Mouse (Mus musculus): Measurements from ENCODE around the gene Ogfr. TPM values are rescaled to one million over a fixed set of nuclear protein-coding genes. Genes with fewer than 3 reads are reported as not detected.

Ogfr gene
- polyA plus RNA-seq, 1 experiment, result 56.6 TPM

DNA sequence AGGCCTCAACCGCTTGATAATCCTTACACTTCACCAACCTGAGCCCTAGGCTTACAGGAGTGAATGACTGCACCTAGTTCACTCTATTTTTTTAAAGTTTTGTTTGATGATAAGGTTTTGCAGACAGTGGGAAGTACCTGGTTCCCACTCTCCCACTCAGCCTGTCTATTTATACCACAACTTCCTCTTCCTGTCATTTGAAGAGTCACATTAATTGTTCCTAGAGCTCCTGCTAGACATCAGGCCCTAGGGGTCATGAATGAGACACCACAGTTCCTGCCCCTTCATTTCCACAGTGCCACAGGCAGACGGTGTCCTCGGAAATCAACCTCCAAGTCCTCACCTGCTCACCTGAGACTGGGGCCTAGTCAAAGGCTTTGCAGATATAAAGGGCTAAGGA is 32.6 kb upstream of the Ogfr start:
- TF ChIP-seq EP300 (IDR thresholded peaks at IDR 0.05; ENCODE audit: insufficient read depth, low read depth, low read length) (no peak), CTCF (IDR thresholded peaks at IDR 0.05; ENCODE audit: low read depth, low read length) (no peak), POLR2A (IDR thresholded peaks at IDR 0.05; ENCODE audit: insufficient read depth, low read length) (no peak)
- no peak overlapping the region for H3K27ac ChIP-seq (ENCODE audit: insufficient read depth, low read length)
- H3K36me3 ChIP-seq (ENCODE audit: control insufficient read depth, insufficient read depth, low read length, poor library complexity, severe bottlenecking), result no peaks in the 10 kb centered on the region
- H3K4me1 ChIP-seq (ENCODE audit: control insufficient read depth, insufficient read depth, low read length), result no peaks in the 10 kb centered on the region
- no peaks in the 10 kb centered on the region for H3K27me3 ChIP-seq (ENCODE audit: control insufficient read depth, insufficient read depth, low read length, poor library complexity, severe bottlenecking)
- no peak overlapping the region for H3K4me3 ChIP-seq (ENCODE audit: low read depth, low read length)
- H3K9me3 ChIP-seq (replicated peaks; ENCODE audit: control insufficient read depth, insufficient read depth, low read length, poor library complexity, severe bottlenecking), result no peaks in the 10 kb centered on the region
- H3K9ac ChIP-seq (ENCODE audit: low read depth, poor library complexity, severe bottlenecking), result no peak overlapping the region

- no peak overlapping the region for H3K4me3 ChIP-seq (ENCODE audit: low read depth, low read length)
- no peaks in the 10 kb centered on the region for H3K27me3 ChIP-seq (ENCODE audit: control insufficient read depth, insufficient read depth, low read length, poor library complexity, severe bottlenecking)
- H3K9ac ChIP-seq (ENCODE audit: low read depth, poor library complexity, severe bottlenecking), result no peak overlapping the region
- no peaks in the 10 kb centered on the region for H3K9me3 ChIP-seq (replicated peaks; ENCODE audit: control insufficient read depth, insufficient read depth, low read length, poor library complexity, severe bottlenecking)
- TF ChIP-seq EP300 (IDR thresholded peaks at IDR 0.05; ENCODE audit: insufficient read depth, low read depth, low read length) (no peak), CTCF (IDR thresholded peaks at IDR 0.05; ENCODE audit: low read depth, low read length) (peak; percentile 77)
- H3K36me3 ChIP-seq (ENCODE audit: control insufficient read depth, insufficient read depth, low read length, poor library complexity, severe bottlenecking), result no peaks in the 10 kb centered on the region
- H3K27ac ChIP-seq (ENCODE audit: insufficient read depth, low read length), result no peak overlapping the region
- no peaks in the 10 kb centered on the region for H3K4me1 ChIP-seq (ENCODE audit: control insufficient read depth, insufficient read depth, low read length)
Observed at GRCm38 (mm10) chr2:180560245-180560644, 28.8 kb upstream of the Ogfr start.

DNA sequence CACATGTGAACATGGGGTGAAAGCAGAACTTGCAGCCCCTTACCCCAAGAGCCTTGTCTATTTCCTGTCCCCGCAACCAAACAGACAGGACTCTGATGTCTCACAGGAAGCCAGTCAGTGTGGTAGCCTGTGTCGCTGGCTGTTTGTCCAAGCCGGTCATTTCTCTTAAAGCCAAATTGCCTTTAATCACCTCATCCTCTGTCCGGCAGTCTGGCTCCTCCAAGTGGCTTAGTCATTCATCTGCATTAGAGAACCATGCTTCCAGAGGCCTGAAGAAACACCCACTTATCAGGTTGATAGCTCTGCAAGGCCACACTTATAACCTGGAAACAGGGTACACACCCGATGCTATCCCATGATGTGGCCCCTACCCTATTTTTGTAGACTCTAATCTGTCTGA is 26.9 kb upstream of the Ogfr start:
- no peaks in the 10 kb centered on the region for H3K36me3 ChIP-seq (ENCODE audit: control insufficient read depth, insufficient read depth, low read length, poor library complexity, severe bottlenecking)
- no peaks in the 10 kb centered on the region for H3K9me3 ChIP-seq (replicated peaks; ENCODE audit: control insufficient read depth, insufficient read depth, low read length, poor library complexity, severe bottlenecking)
- H3K4me1 ChIP-seq (ENCODE audit: control insufficient read depth, insufficient read depth, low read length), result no peaks in the 10 kb centered on the region
- H3K27me3 ChIP-seq (ENCODE audit: control insufficient read depth, insufficient read depth, low read length, poor library complexity, severe bottlenecking), result no peaks in the 10 kb centered on the region
- H3K9ac ChIP-seq (ENCODE audit: low read depth, poor library complexity, severe bottlenecking), result no peak overlapping the region
- TF ChIP-seq EP300 (IDR thresholded peaks at IDR 0.05; ENCODE audit: insufficient read depth, low read depth, low read length) (no peak), POLR2A (IDR thresholded peaks at IDR 0.05; ENCODE audit: insufficient read depth, low read length) (no peak), CTCF (IDR thresholded peaks at IDR 0.05; ENCODE audit: low read depth, low read length) (no peak)
- H3K4me3 ChIP-seq (ENCODE audit: low read depth, low read length), result no peak overlapping the region
- no peak overlapping the region for H3K27ac ChIP-seq (ENCODE audit: insufficient read depth, low read length)

- no peak overlapping the region for H3K9ac ChIP-seq (ENCODE audit: low read depth, poor library complexity, severe bottlenecking)
- TF ChIP-seq CTCF (IDR thresholded peaks at IDR 0.05; ENCODE audit: low read depth, low read length) (no peak), POLR2A (IDR thresholded peaks at IDR 0.05; ENCODE audit: insufficient read depth, low read length) (no peak), EP300 (IDR thresholded peaks at IDR 0.05; ENCODE audit: insufficient read depth, low read depth, low read length) (no peak)
Observed at GRCm38 (mm10) chr2:180563296-180563695, 25.7 kb upstream of the Ogfr start.

GRCm38 (mm10) chr2:180563841-180564240 is 25.2 kb upstream of the Ogfr start:
- Histone ChIP-seq H3K36me3 (ENCODE audit: control insufficient read depth, insufficient read depth, low read length, poor library complexity, severe bottlenecking) (no peaks in the 10 kb centered on the region), H3K27me3 (ENCODE audit: control insufficient read depth, insufficient read depth, low read length, poor library complexity, severe bottlenecking) (no peaks in the 10 kb centered on the region; the same call in 1 of the 2 replicates), H3K4me1 (ENCODE audit: control insufficient read depth, insufficient read depth, low read length) (no peaks in the 10 kb centered on the region), H3K27ac (ENCODE audit: insufficient read depth, low read length) (no peak overlapping the region), H3K4me3 (ENCODE audit: low read depth, low read length) (no peak overlapping the region), H3K9me3 (replicated peaks; ENCODE audit: control insufficient read depth, insufficient read depth, low read length, poor library complexity, severe bottlenecking) (no peaks in the 10 kb centered on the region), H3K9ac (ENCODE audit: low read depth, poor library complexity, severe bottlenecking) (no peak overlapping the region)
- no peak for TF ChIP-seq EP300 (IDR thresholded peaks at IDR 0.05; ENCODE audit: insufficient read depth, low read depth, low read length)
- no peak for TF ChIP-seq POLR2A (IDR thresholded peaks at IDR 0.05; ENCODE audit: insufficient read depth, low read length)
- no peak for TF ChIP-seq CTCF (IDR thresholded peaks at IDR 0.05; ENCODE audit: low read depth, low read length)

More at GRCm38 (mm10) chr2:180563296-180563695, 25.7 kb upstream of the Ogfr start:
- no peaks in the 10 kb centered on the region for H3K36me3 ChIP-seq (ENCODE audit: control insufficient read depth, insufficient read depth, low read length, poor library complexity, severe bottlenecking)
- no peak overlapping the region for H3K27ac ChIP-seq (ENCODE audit: insufficient read depth, low read length)
- H3K27me3 ChIP-seq (ENCODE audit: control insufficient read depth, insufficient read depth, low read length, poor library complexity, severe bottlenecking), result no peaks in the 10 kb centered on the region
- no peaks in the 10 kb centered on the region for H3K4me1 ChIP-seq (ENCODE audit: control insufficient read depth, insufficient read depth, low read length)
- H3K4me3 ChIP-seq (ENCODE audit: low read depth, low read length), result no peak overlapping the region
- H3K9me3 ChIP-seq (replicated peaks; ENCODE audit: control insufficient read depth, insufficient read depth, low read length, poor library complexity, severe bottlenecking), result no peaks in the 10 kb centered on the region

DNA sequence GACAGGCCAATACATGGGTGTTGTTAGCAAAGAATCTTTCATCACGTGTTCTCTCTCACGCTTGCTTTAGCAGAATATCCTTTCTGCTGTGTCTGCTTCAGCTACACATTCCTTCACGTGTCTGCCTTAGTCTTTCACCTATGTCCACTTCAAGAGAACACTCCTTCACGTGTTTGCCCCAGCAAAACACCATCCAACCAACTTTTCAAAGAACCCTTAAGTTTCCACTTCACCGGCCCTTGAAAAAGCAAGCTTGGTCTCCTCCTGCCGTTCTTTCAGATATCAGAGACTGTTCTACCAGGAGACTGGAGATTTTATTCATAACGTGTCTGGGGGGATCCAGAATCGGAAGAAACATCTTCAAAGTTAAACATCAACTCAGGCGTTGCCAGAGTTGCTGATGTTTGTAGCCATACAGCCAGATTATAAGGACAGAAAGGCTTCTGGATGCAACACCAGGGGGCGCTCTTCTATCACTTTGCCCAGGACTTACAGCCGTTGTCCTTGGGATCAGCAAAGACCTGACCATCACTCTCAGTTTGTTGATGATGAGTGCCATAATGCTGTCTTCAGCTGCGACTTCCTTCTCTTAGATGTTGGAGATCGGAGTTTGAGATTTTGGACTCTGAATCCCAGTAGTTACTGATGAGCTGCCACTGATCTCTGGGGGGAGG is 22.7 kb upstream of the Ogfr start:
- Histone ChIP-seq H3K9me3 (replicated peaks; ENCODE audit: control insufficient read depth, insufficient read depth, low read length, poor library complexity, severe bottlenecking) (no peaks in the 10 kb centered on the region), H3K9ac (ENCODE audit: low read depth, poor library complexity, severe bottlenecking) (no peak overlapping the region), H3K27ac (ENCODE audit: insufficient read depth, low read length) (no peak overlapping the region), H3K4me1 (ENCODE audit: control insufficient read depth, insufficient read depth, low read length) (no peaks in the 10 kb centered on the region), H3K27me3 (ENCODE audit: control insufficient read depth, insufficient read depth, low read length, poor library complexity, severe bottlenecking) (no peaks in the 10 kb centered on the region; the same call in 1 of the 2 replicates), H3K4me3 (ENCODE audit: low read depth, low read length) (no peak overlapping the region), H3K36me3 (ENCODE audit: control insufficient read depth, insufficient read depth, low read length, poor library complexity, severe bottlenecking) (no peaks in the 10 kb centered on the region)
- TF ChIP-seq CTCF (IDR thresholded peaks at IDR 0.05; ENCODE audit: low read depth, low read length) (peak; percentile 63), EP300 (IDR thresholded peaks at IDR 0.05; ENCODE audit: insufficient read depth, low read depth, low read length) (no peak)

Data from ES-Bruce4 (cell line).